Mouse (Mus musculus): Measurements from ENCODE around the gene Itgbl1.

Gene Itgbl1

DNA sequence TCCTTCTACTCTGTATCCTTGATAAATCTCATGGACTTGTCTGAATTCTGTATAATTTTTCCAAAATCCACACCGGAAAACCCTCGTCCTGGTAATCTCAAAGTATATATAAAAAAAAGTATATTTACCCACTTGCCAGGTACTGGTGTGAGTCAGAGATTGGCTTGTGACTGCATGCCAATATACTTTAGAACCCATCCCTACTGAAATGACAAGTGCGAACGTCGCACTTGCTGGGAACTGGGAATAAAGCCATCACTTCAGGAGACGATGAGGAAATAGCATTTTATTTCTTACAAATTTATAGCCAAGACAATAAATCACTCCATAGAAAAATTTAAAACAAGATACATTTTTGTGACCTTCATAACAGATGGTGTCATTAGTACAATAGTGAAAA is 308.2 kb downstream of the Itgbl1 start:
- no peak for DNase-seq (ENCODE audit: low spot score in 2 of 2)

DNA sequence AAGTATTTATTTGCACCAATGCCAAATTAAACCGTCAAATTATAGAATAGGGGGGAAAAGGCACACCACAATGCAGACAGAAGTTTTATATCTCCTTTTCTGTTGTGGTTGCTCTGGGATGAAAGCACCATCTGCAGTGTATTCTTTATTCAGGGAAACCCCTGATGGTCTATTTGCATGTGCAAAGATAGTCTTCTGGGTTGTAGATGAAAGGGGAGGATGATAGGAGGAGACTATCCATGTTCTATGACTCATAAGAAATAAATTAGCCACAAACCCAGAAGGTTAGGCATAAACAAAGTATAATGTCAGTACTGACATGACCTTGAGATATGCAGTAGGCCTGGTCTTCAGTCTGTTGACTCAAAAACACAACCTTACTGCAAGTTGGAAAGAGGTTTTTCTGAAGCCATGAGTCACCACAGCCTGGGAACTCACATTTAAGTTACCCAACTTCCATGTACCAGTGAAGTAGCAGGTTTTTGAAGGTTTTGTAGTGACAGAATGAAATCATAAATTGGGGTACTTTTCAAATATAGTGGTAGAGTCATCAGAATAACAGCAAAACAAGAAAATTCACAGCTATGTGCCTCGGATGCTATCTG is 330.9 kb downstream of the Itgbl1 start:
- DNase-seq (ENCODE audit: low spot score in 2 of 2): no peak

Measured in left cerebral cortex, adult 9 months (tissue).